Mouse (Mus musculus) olfactory bulb, adult 2 months (tissue): ENCODE data around the gene Ksr2.

Experiments
- CTCF ChIP-seq: fragments of 200-500 bp; IDR thresholded peaks from 2 replicates; pipeline ENCODE4 v1.5.1; 2012; ENCODE audit warnings: low read depth, mild to moderate bottlenecking, low read length, moderate library complexity; ENCODE audit not compliant: insufficient read depth
- POLR2A ChIP-seq: fragments of 200-500 bp; IDR thresholded peaks from 2 replicates; pipeline ENCODE4 v1.6.1; 2012; ENCODE audit warnings: mild to moderate bottlenecking, low read depth, low read length, moderate library complexity; ENCODE audit not compliant: insufficient read depth

- TF ChIP-seq CTCF (no peak), POLR2A (no peak)
These were observed 312.7 kb downstream of the Ksr2 start for GRCm38 (mm10) chr5:117726548-117726947.
